Mouse (Mus musculus) embryonic facial prominence, embryonic 13.5 days (tissue): Measurements from ENCODE around the gene Pnpla7. TPM values are rescaled to one million over a fixed set of nuclear protein-coding genes. Genes with fewer than 3 reads are reported as not detected.

Source experiments
- ATAC-seq: fragments of 200-750 bp; cut with Nextera tagmentation; 2 replicates; pipeline ENCODE4 v1.8.0; 2017; ENCODE audit warnings: low read depth; ENCODE audit not compliant: insufficient number of reproducible peaks, insufficient read depth, low FRiP score, low TSS enrichment
- H3K27ac ChIP-seq: fragments of 300-500 bp; sonication (generic); 2 replicates; pipeline ENCODE4 v1.5.1; 2015; ENCODE audit warnings: moderate library complexity, mild to moderate bottlenecking, inconsistent platforms
- H3K27me3 ChIP-seq: fragments of 300-500 bp; sonication (generic); 2 replicates; pipeline ENCODE4 v1.6.1; 2015; ENCODE audit warnings: mild to moderate bottlenecking, inconsistent platforms
- H3K36me3 ChIP-seq: fragments of 300-500 bp; sonication (generic); 2 replicates; pipeline ENCODE4 v1.6.1; 2015; ENCODE audit warnings: mild to moderate bottlenecking, inconsistent platforms
- H3K4me1 ChIP-seq: fragments of 300-500 bp; sonication (generic); 2 replicates; pipeline ENCODE4 v1.6.1; 2015; ENCODE audit warnings: inconsistent platforms
- H3K4me2 ChIP-seq: fragments of 300-500 bp; sonication (generic); 2 replicates; pipeline ENCODE4 v1.6.1; 2015; ENCODE audit warnings: moderate library complexity, mild to moderate bottlenecking, inconsistent platforms
- H3K4me3 ChIP-seq: fragments of 300-500 bp; sonication (generic); 2 replicates; pipeline ENCODE4 v1.5.1; 2015; ENCODE audit warnings: mild to moderate bottlenecking, inconsistent platforms
- H3K9ac ChIP-seq: fragments of 300-500 bp; sonication (generic); 2 replicates; pipeline ENCODE4 v1.6.1; 2015; ENCODE audit warnings: mild to moderate bottlenecking, inconsistent platforms
- H3K9me3 ChIP-seq: fragments of 300-500 bp; sonication (generic); 2 replicates; pipeline ENCODE4 v1.6.1; 2016; ENCODE audit warnings: inconsistent platforms
- WGBS: fragments of 180-500 bp; shearing (Covaris S2); methylation state at CpG from one replicate; pipeline ENCODE4 v1.1.7; 2015; ENCODE audit warnings: mixed read lengths; 5-methylcytosine and 5-hydroxymethylcytosine counted together
- polyA plus RNA-seq: library from polyadenylated mRNA; unstranded; fragments of >200 nt; fragmentation: Nextera tagmentation; extraction: Ambion mirVana; gene quantifications from 2 replicates; pipeline ENCODE4 v1.2.1, GENCODE M21; 2015

The Pnpla7 gene
- polyA plus RNA-seq, 1 experiment from 2014 or later = 5.6 TPM

- no peak overlapping the region for H3K4me3 ChIP-seq
- H3K4me1 ChIP-seq = no peaks in the 10 kb centered on the region
- H3K9ac ChIP-seq = no peak overlapping the region
- no peak overlapping the region for H3K27ac ChIP-seq
- H3K36me3 ChIP-seq = no peaks in the 10 kb centered on the region
- ATAC-seq = no peak
- no peaks in the 10 kb centered on the region for H3K9me3 ChIP-seq
- no peaks in the 10 kb centered on the region for H3K27me3 ChIP-seq
- WGBS = 89% methylated on average over 2 of the region's 2 CpGs
- no peak overlapping the region for H3K4me2 ChIP-seq
These were observed 20.6 kb downstream of the Pnpla7 start for GRCm38 (mm10) chr2:24996471-24996870.

- peaks cover 5% of the 10 kb centered on the region; the same call in 1 of the 2 replicates for H3K36me3 ChIP-seq
- no peak overlapping the region for H3K27ac ChIP-seq
- no peaks in the 10 kb centered on the region for H3K27me3 ChIP-seq
- 73% methylated on average over 3 of the region's 3 CpGs for WGBS
- H3K4me3 ChIP-seq = no peak overlapping the region
- ATAC-seq = no peak
- no peak overlapping the region for H3K9ac ChIP-seq
- no peak overlapping the region for H3K4me2 ChIP-seq
- H3K4me1 ChIP-seq = no peaks in the 10 kb centered on the region
- H3K9me3 ChIP-seq = no peaks in the 10 kb centered on the region
These were observed 24.9 kb downstream of the Pnpla7 start for GRCm38 (mm10) chr2:25000544-25001235.

- no peaks in the 10 kb centered on the region for H3K9me3 ChIP-seq
- 75% methylated on average over 9 of the region's 9 CpGs for WGBS
- H3K9ac ChIP-seq = no peak overlapping the region
- H3K27me3 ChIP-seq = no peaks in the 10 kb centered on the region
- no peak overlapping the region for H3K27ac ChIP-seq
- ATAC-seq = no peak
- no peak overlapping the region for H3K4me3 ChIP-seq
- H3K4me2 ChIP-seq = no peak overlapping the region
- peaks cover 5% of the 10 kb centered on the region; the same call in 1 of the 2 replicates for H3K36me3 ChIP-seq
- H3K4me1 ChIP-seq = no peaks in the 10 kb centered on the region
These were observed 28.3 kb downstream of the Pnpla7 start for GRCm38 (mm10) chr2:25003946-25004786.

- no peaks in the 10 kb centered on the region for H3K4me1 ChIP-seq
- ATAC-seq = no peak
- no peaks in the 10 kb centered on the region for H3K27me3 ChIP-seq
- H3K4me2 ChIP-seq = no peak overlapping the region
- H3K9ac ChIP-seq = no peak overlapping the region
- peaks cover 5% of the 10 kb centered on the region; the same call in 1 of the 2 replicates for H3K36me3 ChIP-seq
- 89% methylated on average over 1 of the region's 1 CpGs for WGBS
- H3K9me3 ChIP-seq = no peaks in the 10 kb centered on the region
- H3K27ac ChIP-seq = no peak overlapping the region
- H3K4me3 ChIP-seq = no peak overlapping the region
These were observed 30.9 kb downstream of the Pnpla7 start for GRCm38 (mm10) chr2:25006767-25007166.

- H3K4me2 ChIP-seq = no peak overlapping the region
These were observed 32.4 kb downstream of the Pnpla7 start for GRCm38 (mm10) chr2:25008250-25008649.

GRCm38 (mm10) chr2:25022678-25023077 is 46.8 kb downstream of the Pnpla7 start:
- H3K27me3 ChIP-seq = no peaks in the 10 kb centered on the region
- no peak overlapping the region for H3K4me2 ChIP-seq
- H3K4me3 ChIP-seq = no peak overlapping the region
- H3K36me3 ChIP-seq = peaks cover 4% of the 10 kb centered on the region; the same call in 1 of the 2 replicates
- H3K27ac ChIP-seq = no peak overlapping the region
- no peak overlapping the region for H3K9ac ChIP-seq
- no peaks in the 10 kb centered on the region for H3K9me3 ChIP-seq
- H3K4me1 ChIP-seq = no peaks in the 10 kb centered on the region
- 91% methylated on average over 1 of the region's 1 CpGs for WGBS
- ATAC-seq = no peak

More at GRCm38 (mm10) chr2:25008250-25008649, 32.4 kb downstream of the Pnpla7 start:
- H3K4me3 ChIP-seq = no peak overlapping the region
- no peaks in the 10 kb centered on the region for H3K9me3 ChIP-seq
- no peak overlapping the region for H3K27ac ChIP-seq
- H3K4me1 ChIP-seq = no peaks in the 10 kb centered on the region
- H3K27me3 ChIP-seq = no peaks in the 10 kb centered on the region
- H3K36me3 ChIP-seq = peaks cover under 1% of the 10 kb centered on the region; the same call in 1 of the 2 replicates
- ATAC-seq = no peak
- H3K9ac ChIP-seq = no peak overlapping the region

GRCm38 (mm10) chr2:25025109-25025508 is 49.3 kb downstream of the Pnpla7 start:
- H3K4me3 ChIP-seq = no peak overlapping the region
- WGBS = 75% methylated on average over 1 of the region's 1 CpGs
- no peak overlapping the region for H3K9ac ChIP-seq
- no peaks in the 10 kb centered on the region for H3K9me3 ChIP-seq
- H3K27ac ChIP-seq = no peak overlapping the region
- H3K4me1 ChIP-seq = no peaks in the 10 kb centered on the region
- no peak for ATAC-seq
- no peak overlapping the region for H3K4me2 ChIP-seq
- no peaks in the 10 kb centered on the region for H3K27me3 ChIP-seq
- peaks cover under 1% of the 10 kb centered on the region; the same call in 1 of the 2 replicates for H3K36me3 ChIP-seq

- Histone ChIP-seq H3K4me3 (no peak overlapping the region), H3K4me1 (no peaks in the 10 kb centered on the region), H3K9ac (no peak overlapping the region), H3K27ac (no peak overlapping the region), H3K36me3 (no peaks in the 10 kb centered on the region), H3K27me3 (no peaks in the 10 kb centered on the region), H3K9me3 (no peaks in the 10 kb centered on the region), H3K4me2 (no peak overlapping the region)
- WGBS = 94% methylated on average over 4 of the region's 4 CpGs
- ATAC-seq = no peak
These were observed 59.2 kb downstream of the Pnpla7 start for GRCm38 (mm10) chr2:25034994-25035393.

- Histone ChIP-seq H3K36me3 (0 out of 2 replicates have a peak, but pooled peaks cover 3% of the 10 kb centered on the region), H3K4me1 (no peaks in the 10 kb centered on the region), H3K9me3 (no peaks in the 10 kb centered on the region), H3K9ac (no peak overlapping the region), H3K4me2 (no peak overlapping the region), H3K27ac (no peak overlapping the region), H3K27me3 (no peaks in the 10 kb centered on the region), H3K4me3 (no peak overlapping the region)
- no peak for ATAC-seq
- WGBS = 89% methylated on average over 5 of the region's 5 CpGs
These were observed 64.3 kb downstream of the Pnpla7 start for GRCm38 (mm10) chr2:25040089-25040488.

- no peaks in the 10 kb centered on the region for H3K27me3 ChIP-seq
- no peaks in the 10 kb centered on the region for H3K9me3 ChIP-seq
- H3K4me1 ChIP-seq = peaks cover 14% of the 10 kb centered on the region
- no peak overlapping the region for H3K4me3 ChIP-seq
- peaks cover 10% of the 10 kb centered on the region for H3K36me3 ChIP-seq
- no peak overlapping the region for H3K9ac ChIP-seq
- no peak overlapping the region for H3K27ac ChIP-seq
- 84% methylated on average over 7 of the region's 7 CpGs for WGBS
- no peak for ATAC-seq
- no peak overlapping the region for H3K4me2 ChIP-seq
These were observed 75.1 kb downstream of the Pnpla7 start for GRCm38 (mm10) chr2:25050921-25051320.

GRCm38 (mm10) chr2:25051450-25051849 is 75.6 kb downstream of the Pnpla7 start:
- Histone ChIP-seq H3K4me3 (no peak overlapping the region), H3K9ac (no peak overlapping the region), H3K4me2 (no peak overlapping the region), H3K27me3 (no peaks in the 10 kb centered on the region), H3K27ac (no peak overlapping the region), H3K9me3 (no peaks in the 10 kb centered on the region), H3K4me1 (peaks cover 16% of the 10 kb centered on the region), H3K36me3 (peaks cover 15% of the 10 kb centered on the region)
- ATAC-seq = no peak
- 87% methylated on average over 8 of the region's 8 CpGs for WGBS

- 91% methylated on average over 6 of the region's 6 CpGs for WGBS
- H3K27ac ChIP-seq = no peak overlapping the region
- no peak overlapping the region for H3K9ac ChIP-seq
- no peak overlapping the region for H3K4me3 ChIP-seq
- no peaks in the 10 kb centered on the region for H3K9me3 ChIP-seq
- ATAC-seq = no peak
- peaks cover 16% of the 10 kb centered on the region for H3K4me1 ChIP-seq
- H3K36me3 ChIP-seq = peaks cover 28% of the 10 kb centered on the region
- no peaks in the 10 kb centered on the region for H3K27me3 ChIP-seq
- H3K4me2 ChIP-seq = no peak overlapping the region
These were observed 77.3 kb downstream of the Pnpla7 start for GRCm38 (mm10) chr2:25053101-25053500.
